Mouse (Mus musculus) 3134 (cell line): ENCODE measurements at regions not wholly inside any gene's neighbourhood (a gene's known extent, or its start where the extent isn't known, plus 50 kb on each side); places are given as distances from the start of the nearest gene placed in this dataset.

Experiments used
- DNase-seq: peaks from one replicate; pipeline ENCODE4 v3.0.0-alpha.2; 2011; ENCODE audit warnings: low spot score; ENCODE audit not compliant: insufficient read length; ENCODE audit errors: extremely low read depth

GRCm38 (mm10) chr14:80657408-80657807 is 673.5 kb downstream of the Olfm4 start:
- DNase-seq = peak; percentile 2

DNA sequence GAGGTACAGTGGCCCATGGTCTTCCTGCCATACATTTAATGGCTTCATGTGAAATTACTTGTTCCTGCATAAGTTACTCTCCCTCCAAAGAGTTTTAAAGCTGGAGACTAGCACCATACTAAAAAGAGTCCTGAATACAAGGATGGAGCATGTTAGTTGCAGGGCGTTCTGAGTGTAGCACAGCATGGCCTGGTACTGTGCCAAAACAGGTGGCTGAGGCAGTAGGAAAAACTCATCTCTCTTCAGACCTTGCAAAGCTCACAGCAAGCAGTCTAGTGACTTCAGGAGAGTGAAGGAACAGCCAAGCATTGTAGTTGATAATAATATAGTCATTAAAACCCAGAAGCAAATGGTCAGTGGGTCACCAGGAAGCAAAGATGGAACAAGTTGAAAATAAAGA is 699.0 kb downstream of the Olfm4 start:
- DNase-seq = no peak

DNA sequence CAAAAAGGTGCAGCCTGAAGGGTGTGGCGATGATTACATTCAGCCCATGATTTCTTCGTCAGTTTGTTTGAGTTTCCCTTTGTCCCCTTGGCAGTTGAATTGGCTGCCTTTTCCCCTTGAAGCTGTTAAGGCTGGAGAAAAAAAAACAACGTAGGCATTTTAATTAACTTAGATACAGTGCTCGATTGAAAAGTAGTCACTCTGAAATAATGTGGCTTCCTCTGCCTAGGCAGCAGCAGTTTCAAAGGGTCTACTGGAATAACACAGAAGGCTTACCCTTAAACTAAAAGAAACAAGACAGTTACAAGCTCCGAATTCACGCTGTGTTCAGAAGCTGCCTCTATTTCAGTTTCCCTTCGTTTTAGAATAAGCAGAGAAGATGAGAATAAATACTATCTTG is 699.4 kb downstream of the Olfm4 start:
- DNase-seq = no peak

DNA sequence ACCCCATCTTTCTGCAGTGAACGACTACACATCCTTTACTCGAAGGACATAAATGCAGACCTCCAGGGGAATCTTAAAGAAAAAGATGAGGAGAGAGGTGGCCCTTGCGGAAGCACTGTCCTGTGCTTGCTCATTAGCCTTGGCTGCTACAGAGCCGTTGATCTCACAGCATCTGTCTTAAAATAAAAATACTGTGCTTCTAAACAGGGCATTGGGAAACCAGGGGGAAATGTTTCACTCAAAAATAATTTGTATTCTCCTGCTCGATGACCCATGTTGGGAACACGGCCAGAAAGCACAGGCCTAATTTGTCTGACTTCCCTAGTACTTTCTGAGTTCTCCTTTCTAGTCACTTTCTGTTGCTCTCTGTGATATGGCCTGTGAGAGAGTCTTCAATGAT is 699.8 kb downstream of the Olfm4 start:
- DNase-seq = no peak

DNA sequence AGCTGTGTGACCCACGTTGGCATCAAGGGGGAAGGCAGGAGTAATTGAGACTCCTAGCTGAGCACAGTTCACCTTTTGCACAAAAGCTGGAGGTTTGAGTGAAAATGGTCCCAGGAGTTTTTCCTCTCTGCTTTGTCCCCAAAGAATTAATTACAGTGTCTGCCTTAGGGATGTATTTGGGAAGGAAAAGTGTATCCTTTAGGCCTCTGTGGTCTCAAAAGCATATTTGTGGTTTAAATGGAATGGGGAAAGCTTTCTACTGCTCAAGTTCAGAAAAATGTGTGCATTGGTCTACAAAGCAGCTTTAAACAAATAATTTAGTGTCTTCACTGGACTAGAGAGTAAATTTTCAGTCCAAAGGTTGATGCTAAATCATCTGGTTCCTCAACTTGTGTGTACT is 706.6 kb downstream of the Olfm4 start:
- DNase-seq = no peak

DNA sequence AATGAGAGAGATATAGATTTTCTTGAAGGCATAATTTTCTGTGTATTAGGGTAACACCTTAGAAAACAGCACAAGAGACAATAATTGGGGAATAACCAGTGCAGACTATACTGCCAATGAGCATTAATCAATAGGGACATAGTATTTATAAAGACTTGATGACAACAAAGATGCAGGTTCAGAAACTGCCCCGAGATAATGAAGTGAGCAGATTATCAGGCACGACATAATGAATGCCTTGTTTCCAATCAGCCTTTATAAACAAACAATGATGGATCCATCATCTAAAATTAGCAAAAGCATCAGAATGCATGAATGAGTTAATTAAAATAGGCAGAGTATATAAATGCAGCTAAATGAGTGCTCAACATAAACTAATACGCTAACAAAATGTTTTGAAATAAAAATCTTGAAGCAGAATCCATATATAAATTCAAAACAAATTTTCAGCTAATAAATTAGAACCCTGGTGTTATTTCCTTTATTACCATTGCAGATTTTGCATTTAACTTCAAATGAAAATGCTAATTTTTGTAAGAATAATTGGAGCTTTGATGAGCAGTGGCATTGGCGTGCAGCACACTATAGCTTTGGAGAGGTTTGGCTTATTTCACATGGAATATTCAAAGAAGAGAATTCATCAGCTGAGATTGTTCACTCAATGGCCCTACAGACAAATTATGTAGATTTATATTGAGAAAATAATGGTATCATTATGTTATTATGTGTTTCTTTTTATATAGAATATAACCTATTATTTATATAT is 739.1 kb downstream of the Olfm4 start:
- DNase-seq = no peak

DNA sequence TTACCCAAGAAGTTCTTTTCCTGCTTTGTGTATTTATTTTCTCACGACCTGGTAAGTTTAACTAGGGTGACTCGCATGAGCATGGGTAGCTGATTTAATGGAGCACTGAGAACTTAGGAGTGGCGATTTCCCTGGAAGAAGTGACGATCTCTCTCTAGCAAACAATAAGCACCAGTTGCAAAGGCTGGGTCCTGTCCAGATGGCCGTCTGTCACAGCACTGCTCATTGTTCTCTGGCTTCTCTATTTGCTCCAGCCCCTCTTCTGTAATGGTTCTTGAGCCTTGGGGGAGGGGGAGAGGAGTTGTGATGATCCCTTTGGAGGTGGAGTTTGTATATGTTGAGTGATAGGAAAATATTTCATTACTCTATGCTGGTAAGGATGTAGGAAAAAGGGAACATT is 747.3 kb downstream of the Olfm4 start:
- no peak for DNase-seq
